Mouse (Mus musculus) layer of hippocampus, adult 18-20 months (tissue): ENCODE measurements around the gene Gpr4. TPM values are rescaled to one million over a fixed set of nuclear protein-coding genes. Genes with fewer than 3 reads are reported as not detected.

Experiments
- DNase-seq, 2 experiments: peaks; one replicate each; pipeline ENCODE4 v3.0.0; 2022; ENCODE audit warnings: low spot score in 2 of 2
- total RNA-seq, 2 experiments: library from RNA; stranded (reverse); gene quantifications; 2 replicates each; pipeline ENCODE4 v1.2.3; 2021

The Gpr4 gene
- total RNA-seq, 2 experiments from 2014 or later: 1.3 to 1.4 TPM

DNA sequence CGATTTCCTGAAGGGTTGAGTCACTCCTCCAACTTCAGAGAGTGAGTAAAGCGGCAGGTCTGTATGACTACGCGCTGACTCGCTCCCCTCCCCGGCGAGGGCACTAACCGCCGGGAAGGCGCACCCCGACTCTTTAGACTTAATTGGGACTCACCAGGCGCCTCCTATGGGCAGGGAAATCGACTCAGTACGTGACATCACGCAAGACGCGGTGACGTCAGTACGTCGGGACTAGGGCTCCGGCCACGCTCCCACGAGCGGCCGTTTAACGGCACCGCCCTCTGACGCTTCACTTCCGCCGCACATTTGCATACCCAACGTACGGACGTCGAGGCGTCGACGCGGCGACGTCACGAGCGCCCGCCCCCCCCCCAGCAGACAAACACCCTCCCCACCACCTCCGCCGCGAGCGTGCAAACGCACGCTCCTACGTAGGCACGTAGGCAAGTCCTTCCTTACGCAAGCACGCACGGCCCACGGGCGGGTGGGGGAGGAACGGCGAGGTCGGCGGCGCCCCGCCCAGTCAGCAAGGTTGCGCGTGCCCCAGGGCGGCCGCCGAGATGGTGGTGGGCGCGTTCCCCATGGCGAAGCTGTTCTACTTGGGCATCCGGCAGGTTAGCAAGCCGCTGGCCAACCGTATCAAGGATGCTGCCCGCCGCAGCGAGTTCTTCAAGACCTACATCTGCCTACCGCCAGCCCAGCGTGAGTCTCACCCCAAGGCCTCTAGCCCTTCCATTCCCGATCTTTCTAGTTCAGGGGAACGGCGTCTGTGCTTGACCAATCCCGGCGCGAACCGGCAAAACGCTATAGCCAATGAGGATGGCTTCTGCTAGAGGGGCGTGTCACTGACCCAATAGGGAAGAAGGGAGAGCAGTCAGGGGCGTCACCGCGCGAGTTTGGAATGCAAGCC lies 15.8 kb downstream of the Gpr4 start, which contains the start of gene Opa3:
TSS of gene Opa3 (plus strand) at position 452 of the 910 bp plus-strand sequence.
- DNase-seq: peak; percentile 99 to 100

DNA sequence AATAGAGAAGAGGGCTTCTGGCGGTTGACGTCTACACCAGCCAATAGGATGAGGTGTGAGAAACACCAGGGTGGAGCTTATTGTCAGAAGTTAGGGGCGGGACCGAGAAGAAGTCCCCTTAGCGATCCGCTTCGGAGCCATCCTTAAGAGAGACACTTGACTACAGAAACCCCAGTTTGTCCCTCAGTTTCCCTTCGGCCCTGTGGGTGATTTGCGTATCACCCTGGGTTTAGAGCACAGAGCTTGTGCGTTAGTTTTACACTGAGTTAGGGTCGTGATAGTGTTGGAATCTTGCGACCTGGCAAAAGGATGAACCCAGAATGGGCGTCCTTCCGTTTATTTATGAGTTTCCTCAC lies 16.4 kb downstream of the Gpr4 start:
- DNase-seq: no peak

DNA sequence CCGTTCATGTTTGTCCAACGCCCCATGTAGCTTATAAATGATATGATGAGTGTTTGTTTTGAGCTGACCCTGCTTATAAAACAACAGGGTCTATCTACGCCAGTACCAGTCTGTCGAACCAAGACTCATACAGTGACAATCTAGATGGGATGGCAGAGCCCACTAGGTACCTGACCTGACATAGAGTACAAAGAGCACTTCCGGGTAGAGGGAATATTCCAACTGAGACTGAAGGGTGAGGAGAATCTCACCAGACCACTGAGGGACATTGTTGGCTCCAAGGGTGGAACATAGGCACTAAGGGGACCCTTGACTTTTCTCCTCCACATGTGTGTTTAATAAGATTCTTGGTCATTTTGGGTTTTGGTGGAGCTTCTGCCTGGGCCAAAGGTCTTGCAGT lies 17.1 kb downstream of the Gpr4 start:
- DNase-seq: no peak

DNA sequence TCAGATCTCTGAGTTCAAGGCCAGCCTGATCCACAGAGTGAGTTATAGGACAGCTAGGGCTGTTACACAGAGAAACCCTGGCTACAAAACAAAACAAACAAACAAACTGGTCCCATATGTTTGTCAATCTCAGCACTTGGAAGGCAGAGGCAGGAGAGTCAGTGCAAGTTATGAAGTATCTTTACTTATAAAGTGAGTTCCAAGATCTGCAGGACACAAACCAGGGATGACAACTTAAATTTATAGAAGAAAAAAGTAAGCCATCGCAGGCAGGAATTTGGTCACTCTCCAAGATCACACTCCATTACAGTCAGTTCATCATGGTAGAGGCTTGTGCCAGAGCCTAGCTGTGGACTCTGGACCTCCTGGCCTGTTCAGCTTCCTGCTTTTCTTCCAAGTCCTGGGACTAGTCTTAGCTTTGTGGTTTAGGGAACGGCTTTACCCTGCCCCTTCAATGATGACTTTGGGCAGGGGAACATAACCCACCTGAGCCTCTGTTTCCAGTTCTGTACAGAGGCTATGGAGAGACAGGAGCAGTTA lies 17.8 kb downstream of the Gpr4 start:
- DNase-seq: no peak

DNA sequence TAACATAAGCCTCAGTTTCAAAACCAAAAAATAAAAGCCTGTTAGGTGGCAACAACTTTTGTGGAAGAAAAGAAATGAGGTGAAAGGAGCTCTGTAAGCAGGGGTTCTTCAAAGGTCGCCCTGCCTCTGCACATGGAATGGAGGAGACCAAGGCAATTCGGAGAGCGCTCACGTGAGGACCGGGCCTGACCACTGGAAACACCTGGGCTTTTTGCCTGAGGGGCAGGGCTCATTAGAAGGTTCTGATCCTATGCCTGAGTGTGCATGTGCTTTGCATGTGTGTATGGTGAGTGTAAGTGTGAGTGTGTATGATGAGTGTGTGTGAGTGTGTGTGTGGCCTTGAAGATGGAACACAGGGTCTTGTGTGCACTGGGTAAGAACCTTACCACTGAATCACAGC lies 18.6 kb downstream of the Gpr4 start:
- DNase-seq: no peak

DNA sequence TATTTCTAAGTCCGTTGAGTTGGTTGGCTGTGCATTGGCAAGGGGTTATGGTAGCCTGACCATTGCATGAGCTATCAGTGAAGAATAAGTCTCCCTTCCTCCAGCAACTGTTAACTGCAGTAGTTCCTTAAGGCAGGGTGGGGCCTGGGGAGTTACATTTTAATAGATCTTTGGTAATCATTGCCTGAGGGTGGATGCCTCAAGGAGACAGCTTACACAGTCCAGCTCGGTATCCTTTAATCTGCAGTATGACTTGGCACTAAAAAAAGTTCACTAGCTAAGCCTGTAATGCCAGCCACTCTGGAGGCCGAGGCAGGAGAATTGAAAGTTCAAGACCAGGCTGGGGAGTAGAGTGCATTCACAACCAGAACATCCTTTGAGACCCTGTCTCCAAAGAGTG lies 19.5 kb downstream of the Gpr4 start:
- no peak for DNase-seq

DNA sequence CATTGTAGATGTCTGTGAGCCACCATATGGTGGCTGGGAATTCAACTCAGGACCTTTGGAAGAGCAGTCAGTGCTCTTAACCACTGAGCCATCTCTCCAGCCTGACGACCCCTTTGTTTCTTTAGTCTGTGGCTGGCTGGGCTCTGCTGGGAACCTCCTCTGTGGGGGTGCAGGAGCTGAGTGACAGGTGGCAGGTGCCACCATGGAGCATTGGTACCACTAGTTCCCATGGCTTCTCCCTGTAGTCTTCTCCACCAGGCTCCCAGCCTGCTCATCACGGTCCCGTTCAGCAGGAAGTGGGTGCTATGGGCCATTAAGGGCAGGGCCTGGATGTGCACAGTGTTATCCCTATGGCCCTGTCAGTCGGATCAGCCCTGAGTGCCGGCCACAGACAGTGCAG lies 22.3 kb downstream of the Gpr4 start:
- no peak for DNase-seq

DNA sequence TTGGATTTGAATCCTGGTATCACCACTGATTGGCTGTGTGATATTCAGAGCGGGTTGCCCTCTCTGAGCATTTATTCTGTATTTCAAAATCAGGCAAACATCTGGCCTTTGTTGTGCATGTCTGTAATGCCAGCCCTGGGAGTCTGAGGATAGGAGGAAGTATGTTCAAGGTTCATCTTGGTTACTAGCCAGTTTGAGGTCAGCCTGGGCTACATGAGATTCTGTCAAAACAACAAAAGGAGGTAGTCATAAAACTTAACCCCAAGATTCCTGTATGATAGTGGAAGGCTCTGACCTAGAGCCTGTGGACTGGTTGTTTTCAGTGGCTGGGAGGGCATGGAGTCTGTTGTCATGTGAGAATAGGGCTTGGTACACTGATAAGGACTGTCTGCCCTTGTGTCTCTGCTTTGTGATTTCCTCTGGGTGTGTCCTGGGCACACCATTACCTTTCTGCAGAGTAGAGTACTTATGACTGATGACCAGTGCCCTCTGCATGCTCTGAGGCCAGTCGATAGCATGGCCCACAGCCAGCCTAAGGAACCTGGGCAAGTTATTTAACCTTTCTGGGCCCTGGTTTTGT lies 22.8 kb downstream of the Gpr4 start:
- DNase-seq: no peak

DNA sequence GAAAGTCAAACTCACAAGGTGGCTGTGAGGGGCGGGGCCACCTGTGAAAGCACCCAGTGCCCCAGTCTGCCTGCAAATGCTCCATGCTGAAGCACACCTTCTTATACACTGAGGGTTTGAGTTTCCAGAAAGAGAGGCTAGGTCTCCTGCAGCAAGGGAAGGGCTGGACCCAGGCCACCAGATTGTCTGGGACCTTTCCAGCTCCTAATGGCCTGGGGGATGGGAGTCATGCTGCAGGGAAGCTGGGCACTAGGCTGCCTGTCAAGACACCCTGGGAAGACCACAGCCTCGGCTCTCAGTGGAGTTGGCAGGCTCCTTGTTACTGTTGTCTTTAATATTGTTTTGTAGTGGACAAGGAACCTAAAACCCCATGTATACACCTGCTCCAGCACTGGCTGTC lies 24.1 kb downstream of the Gpr4 start:
- no peak for DNase-seq

DNA sequence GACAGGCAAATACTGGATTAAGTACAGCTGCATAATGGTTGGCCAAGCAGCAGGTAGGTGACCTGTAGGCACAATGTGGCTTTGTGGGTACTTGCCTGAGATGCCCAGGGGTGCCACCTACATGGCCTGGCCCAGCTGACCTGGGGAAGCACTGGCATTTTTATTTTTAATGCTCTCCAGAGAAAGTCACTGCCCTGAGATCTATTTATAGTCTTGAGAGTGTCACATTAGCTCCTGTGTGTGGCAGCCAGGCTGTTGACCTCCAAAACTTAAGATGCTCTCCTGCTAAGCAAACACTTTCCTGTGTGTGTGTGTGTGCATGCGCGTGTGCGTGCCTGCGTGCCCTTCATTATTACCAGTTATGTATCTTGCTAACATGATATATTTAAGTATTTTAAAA lies 26.0 kb downstream of the Gpr4 start:
- no peak for DNase-seq

DNA sequence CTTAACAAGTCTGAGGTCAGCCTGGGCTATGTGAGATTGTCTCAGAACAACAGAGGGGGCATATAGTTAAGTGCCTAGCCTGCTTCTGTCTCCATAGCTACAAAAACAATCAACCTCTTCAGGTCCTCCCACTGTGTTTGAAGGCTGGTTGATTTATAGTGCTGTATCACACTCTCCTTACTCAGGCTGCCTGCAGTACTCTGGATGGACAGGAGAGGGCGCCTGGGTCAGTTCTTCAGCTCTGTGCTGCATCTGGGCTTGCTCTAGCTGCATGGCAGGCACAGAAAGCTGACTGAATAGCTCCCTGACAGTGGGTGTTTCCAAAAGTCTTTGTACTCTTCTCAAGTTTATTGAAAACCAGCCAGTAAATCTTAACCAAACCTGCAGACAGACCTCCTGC lies 27.1 kb downstream of the Gpr4 start:
- peak; percentile 86 to 97 for DNase-seq

DNA sequence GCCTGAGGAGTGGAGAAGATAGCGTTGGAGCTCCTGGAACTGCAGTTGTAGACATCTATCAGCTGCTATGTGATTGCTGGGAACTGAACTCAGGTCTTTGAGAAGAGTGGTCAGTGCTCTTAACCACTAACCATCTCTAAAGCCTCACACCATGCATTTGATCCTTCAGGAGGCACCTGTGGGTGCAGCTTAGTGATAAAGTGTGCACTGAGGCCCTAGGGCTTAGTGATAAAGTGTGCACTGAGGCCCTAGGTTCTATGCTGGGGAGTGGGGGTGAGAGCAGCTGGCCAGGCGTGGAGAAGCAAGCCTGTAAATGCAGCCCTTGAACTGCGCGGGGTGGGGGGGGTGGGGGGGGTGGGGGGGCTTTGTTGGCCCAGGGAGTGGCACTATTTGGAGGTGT lies 27.6 kb downstream of the Gpr4 start:
- DNase-seq: no peak

DNA sequence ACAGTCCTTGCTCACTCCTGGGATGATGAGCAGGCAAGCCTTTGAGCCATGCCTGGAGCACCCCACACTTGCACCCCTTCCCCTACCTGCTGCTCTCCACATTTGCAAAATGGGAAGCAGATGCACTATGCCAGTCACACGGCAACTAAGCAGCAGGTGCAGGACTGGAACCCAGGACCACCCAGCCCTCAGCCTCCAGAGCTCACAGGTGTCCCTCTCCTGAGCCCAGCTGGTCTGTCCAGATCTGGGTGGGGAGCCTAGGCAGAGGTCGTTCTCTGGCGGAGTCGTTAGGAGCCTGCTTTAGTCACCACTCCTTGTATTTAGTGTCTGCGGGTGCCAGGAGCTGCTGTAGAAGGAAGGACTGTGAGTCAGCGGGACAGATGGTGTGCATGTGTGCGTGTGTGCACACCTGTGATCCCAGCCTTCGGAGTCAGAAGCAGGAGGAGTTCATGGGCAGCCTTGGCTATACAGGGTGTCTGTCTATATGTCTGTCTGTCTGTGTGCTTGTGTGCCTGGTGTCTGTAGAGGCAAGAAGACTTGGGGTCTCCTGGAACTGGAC lies 28.6 kb downstream of the Gpr4 start:
- no peak for DNase-seq

DNA sequence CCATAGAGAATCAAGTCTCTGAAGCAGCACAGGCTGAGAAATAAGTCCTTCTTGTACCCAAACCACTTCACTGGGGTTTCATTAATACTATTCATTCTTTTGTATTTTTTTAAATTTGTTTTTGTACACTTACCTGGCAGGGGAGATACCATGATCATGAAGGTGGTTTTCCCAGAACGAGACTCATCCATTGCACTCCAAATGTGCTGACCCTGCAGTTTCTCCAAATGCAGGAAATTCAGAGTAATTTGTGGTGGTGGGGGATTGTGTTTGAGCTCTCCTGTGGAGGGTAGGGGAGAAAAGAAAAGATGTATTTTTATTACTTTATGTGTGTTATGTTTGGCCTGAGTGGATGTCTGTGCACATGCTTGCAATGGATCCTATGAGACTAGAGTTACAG lies 29.7 kb downstream of the Gpr4 start:
- DNase-seq: no peak

DNA sequence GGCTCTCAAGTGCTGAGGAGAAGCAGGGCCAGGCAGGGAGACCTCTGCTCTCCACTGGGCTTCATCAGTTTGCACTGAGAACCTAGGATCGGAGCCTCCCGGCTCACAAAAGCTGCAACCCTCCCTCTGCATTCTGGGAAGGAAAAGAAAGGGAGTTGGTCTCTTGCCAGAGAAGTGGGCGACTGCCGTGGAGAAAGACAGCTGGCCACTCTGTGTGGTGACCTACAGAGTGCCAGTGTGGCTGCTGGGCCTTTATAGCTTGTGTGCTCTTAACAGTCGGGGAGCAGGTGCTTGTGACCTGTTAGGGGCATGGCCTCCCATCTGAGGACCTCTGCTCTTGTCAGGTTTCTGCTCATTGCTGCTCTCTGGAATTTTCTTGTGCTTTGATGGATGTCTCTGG lies 31.5 kb downstream of the Gpr4 start:
- DNase-seq: no peak

DNA sequence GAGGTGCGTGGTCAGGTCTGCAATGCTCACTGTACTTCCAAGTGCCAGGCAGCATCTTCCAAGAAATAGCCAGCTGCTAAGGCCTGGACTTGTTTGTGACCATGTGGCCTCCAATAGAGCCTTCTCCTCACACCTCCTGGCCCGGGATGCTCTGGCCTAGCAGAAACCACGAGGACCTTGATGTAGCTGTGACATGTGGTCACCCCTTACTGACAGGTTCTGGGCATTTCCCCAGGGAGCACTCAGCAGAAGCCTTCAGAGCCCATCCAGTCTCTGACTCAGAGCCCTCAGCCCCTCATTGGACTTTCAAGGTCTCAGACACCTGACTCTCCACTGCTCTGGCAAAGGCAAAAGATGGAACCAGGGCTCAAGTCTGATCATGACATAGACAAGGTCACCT lies 32.7 kb downstream of the Gpr4 start:
- no peak for DNase-seq

DNA sequence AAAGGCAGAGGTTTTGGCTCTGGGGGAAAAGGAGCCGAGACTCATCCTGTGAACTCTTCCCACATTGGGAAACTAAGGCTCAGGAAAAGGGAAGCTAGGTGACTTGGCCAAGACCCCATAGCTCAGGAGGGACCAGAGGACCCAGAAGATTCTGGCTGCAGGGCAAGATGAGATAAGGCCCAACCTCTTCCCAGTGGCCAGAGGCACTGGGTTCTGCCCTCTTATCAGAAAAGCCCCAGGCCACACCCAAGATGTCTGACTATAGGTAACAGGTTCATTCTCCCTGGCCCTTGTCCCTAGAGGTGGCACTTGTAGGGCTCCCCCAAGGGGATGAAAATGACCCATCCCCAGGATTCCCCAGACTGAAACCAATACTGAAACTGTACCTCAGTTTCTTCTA lies 34.5 kb downstream of the Gpr4 start:
- no peak for DNase-seq

DNA sequence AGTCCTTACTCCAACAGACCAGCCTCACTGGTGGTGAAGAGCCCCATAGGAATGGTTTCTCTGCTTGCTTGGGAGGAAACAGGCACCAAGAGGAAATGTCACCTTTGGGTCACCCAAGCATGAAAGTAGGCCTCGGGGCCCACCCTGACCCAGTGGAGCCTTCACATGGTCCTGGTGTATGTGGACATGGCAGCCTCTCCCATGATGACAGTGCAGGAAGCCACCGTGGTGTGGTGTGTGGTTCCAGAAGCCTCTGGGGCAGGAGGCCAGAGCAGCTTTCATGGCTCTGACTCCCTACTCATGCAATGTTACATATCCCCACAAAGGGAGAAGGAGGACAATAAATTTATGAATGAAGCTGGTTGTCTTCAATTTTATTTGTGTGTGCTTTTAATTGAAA lies 35.2 kb downstream of the Gpr4 start:
- DNase-seq: no peak

DNA sequence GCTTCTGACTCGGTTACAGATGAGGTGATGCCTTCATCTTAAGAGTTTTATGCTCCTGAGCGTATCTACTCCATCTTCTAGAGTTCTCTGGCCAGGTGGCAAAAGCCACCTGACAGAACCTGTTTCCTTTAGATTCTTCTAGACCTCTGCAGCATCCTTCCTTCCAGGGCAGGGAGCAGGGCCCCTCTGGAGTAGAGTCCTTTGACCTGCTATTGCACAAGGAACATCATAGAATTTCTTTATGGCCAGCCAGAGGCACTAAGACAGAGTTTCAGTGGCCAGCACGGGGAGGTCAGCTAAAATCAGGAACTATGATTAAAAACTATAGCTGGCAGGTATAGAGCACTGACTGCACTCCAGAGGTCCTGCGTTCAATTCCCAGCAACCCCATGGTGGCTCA lies 39.7 kb downstream of the Gpr4 start:
- DNase-seq: no peak

DNA sequence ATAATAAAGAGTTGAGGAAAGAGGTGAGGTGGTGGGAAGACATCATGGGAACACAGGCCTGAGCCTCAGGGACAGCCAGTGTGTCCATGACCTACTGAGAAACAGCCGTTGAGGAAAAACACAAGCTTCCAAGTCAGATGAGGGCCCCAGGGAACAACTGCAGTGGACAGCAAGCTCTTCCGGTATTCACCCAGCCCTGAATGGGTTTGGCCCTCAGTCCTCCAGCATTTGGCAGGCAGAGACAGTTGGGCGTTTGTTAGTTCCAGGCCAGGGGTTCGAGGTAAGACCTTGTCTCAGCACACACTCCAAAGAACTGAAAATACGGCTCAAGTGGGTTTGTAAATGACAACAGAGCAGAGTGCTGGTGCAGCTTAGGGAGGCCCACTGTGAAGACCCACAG lies 41.1 kb downstream of the Gpr4 start:
- no peak for DNase-seq

DNA sequence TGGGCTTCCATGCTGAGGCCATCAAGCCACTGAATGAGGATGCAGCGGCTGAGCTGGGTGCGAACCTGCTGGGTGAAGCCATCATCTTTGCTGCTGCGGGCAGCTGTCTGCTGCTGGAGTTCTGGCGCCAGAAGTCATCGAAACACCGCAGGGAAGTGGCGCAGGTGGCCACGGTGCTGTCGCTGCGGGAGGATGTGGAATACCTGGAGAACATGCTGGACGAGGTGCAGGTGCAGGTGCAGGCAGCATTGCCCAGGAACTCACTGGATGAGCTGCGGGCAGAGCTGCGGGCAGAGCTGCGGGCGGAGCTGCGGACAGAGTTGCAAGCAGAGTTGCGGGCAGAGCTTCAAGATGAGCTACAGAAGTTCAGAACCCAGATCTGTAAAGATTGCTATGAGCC lies 43.1 kb downstream of the Gpr4 start:
- no peak for DNase-seq

DNA sequence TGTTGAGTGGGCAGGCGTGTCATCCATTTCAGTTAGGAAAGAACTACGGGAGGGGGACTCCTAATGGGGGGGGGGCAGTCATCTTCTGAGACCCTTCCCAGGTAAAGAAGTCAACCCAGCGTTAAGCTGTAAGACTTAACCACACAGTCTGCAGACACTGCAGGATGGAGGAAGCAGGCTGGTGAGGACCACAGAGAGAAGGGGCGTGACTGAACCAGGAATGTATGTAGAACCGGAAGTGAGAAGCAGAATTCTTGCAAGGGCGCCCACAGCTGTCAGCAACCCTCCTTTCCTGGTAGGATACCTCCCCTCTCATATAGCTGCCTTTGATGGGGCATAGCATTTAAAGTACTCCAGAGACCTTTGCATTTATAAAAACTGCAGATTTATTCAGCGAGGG lies 44.2 kb downstream of the Gpr4 start:
- no peak for DNase-seq
